Mouse (Mus musculus) embryonic fibroblast, embryonic 13.5 days (primary cell): ENCODE data around the gene Iqcf1. TPM values are rescaled to one million over a fixed set of nuclear protein-coding genes. Genes with fewer than 3 reads are reported as not detected.

Source experiments
- H3K27ac ChIP-seq: 2 replicates; pipeline ENCODE4 v1.5.1; 2012; ENCODE audit warnings: low read length, control low read depth, inconsistent platforms; ENCODE audit not compliant: insufficient read depth
- H3K4me1 ChIP-seq: 2 replicates; pipeline ENCODE4 v1.6.1; 2011; ENCODE audit warnings: low read length; ENCODE audit not compliant: control insufficient read depth, insufficient read depth
- H3K4me3 ChIP-seq: 2 replicates; pipeline ENCODE4 v1.5.1; 2011; ENCODE audit warnings: mild to moderate bottlenecking, control low read depth, low read length; ENCODE audit not compliant: insufficient read depth
- CTCF ChIP-seq: IDR thresholded peaks from 2 replicates; pipeline ENCODE4 v1.5.1; 2011; ENCODE audit warnings: mild to moderate bottlenecking, control low read depth, low read length, moderate library complexity, borderline replicate concordance; ENCODE audit not compliant: insufficient read depth
- POLR2A ChIP-seq: IDR thresholded peaks from 2 replicates; pipeline ENCODE4 v1.6.1; 2011; ENCODE audit warnings: low read depth, mild to moderate bottlenecking, control low read depth, low read length, moderate library complexity
- polyA plus RNA-seq: library from polyadenylated mRNA; stranded (reverse); fragments of >200 nt; gene quantifications from 2 replicates; pipeline ENCODE4 v1.2.4, GENCODE M21; 2011; ENCODE audit warnings: low read depth; ENCODE audit not compliant: missing spikeins, insufficient read length

The Iqcf1 gene
- not detected in 2 replicates for polyA plus RNA-seq

- no peaks in the 10 kb centered on the region for H3K4me1 ChIP-seq
- H3K4me3 ChIP-seq, result no peak within 1 kb of the TSS
- H3K27ac ChIP-seq, result no peak within 1 kb of the TSS
- TF ChIP-seq CTCF (no peak), POLR2A (no peak)
Measured at GRCm38 (mm10) chr9:106499667-106500066, at the start of gene Iqcf1. Iqcf1 (plus strand) TSS chr9:106499967.

GRCm38 (mm10) chr9:106450661-106451060, 49.1 kb upstream of the Iqcf1 start:
- TF ChIP-seq CTCF (no peak), POLR2A (no peak)
- H3K27ac ChIP-seq, result no peak overlapping the region
- H3K4me3 ChIP-seq, result no peak overlapping the region
- H3K4me1 ChIP-seq, result peaks cover 23% of the 10 kb centered on the region

GRCm38 (mm10) chr9:106451298-106451697, 48.5 kb upstream of the Iqcf1 start:
- no peak for TF ChIP-seq CTCF
- no peak for TF ChIP-seq POLR2A
- peaks cover 23% of the 10 kb centered on the region for H3K4me1 ChIP-seq

GRCm38 (mm10) chr9:106451899-106452298, 47.9 kb upstream of the Iqcf1 start:
- Histone ChIP-seq H3K4me1 (peaks cover 23% of the 10 kb centered on the region), H3K27ac (no peak overlapping the region), H3K4me3 (no peak overlapping the region)
- no peak for TF ChIP-seq CTCF
- no peak for TF ChIP-seq POLR2A

More at GRCm38 (mm10) chr9:106451298-106451697, 48.5 kb upstream of the Iqcf1 start:
- no peak overlapping the region for H3K27ac ChIP-seq
- no peak overlapping the region for H3K4me3 ChIP-seq

GRCm38 (mm10) chr9:106452351-106452750, 47.4 kb upstream of the Iqcf1 start:
- H3K4me1 ChIP-seq, result peaks cover 23% of the 10 kb centered on the region
- H3K27ac ChIP-seq, result no peak overlapping the region
- TF ChIP-seq CTCF (no peak), POLR2A (no peak)
- no peak overlapping the region for H3K4me3 ChIP-seq

GRCm38 (mm10) chr9:106452821-106453220, 46.9 kb upstream of the Iqcf1 start:
- no peak for TF ChIP-seq CTCF
- Histone ChIP-seq H3K4me3 (peak overlapping the region; percentile 45; the same call in 1 of the 2 replicates), H3K4me1 (peaks cover 23% of the 10 kb centered on the region), H3K27ac (no peak overlapping the region)

GRCm38 (mm10) chr9:106453271-106454070, 46.3 kb upstream of the Iqcf1 start, which contains the start of gene Pcbp4:
Pcbp4 (plus strand) TSS chr9:106453291.
- Histone ChIP-seq H3K4me1 (peaks cover 18% of the 10 kb centered on the region), H3K4me3 (peak within 1 kb of the TSS; percentile 80), H3K27ac (peak within 1 kb of the TSS; percentile 79)
- peak; percentile 52 for TF ChIP-seq POLR2A
- TF ChIP-seq CTCF, result no peak

- peak overlapping the region; percentile 62 for H3K27ac ChIP-seq
- peak; percentile 60 for TF ChIP-seq POLR2A
- no peak for TF ChIP-seq CTCF
- H3K4me1 ChIP-seq, result peaks cover 18% of the 10 kb centered on the region
Measured at GRCm38 (mm10) chr9:106454071-106454761, 45.6 kb upstream of the Iqcf1 start.

GRCm38 (mm10) chr9:106454888-106455681, 44.7 kb upstream of the Iqcf1 start:
- TF ChIP-seq POLR2A (peak; percentile 53), CTCF (no peak)
- peaks cover 18% of the 10 kb centered on the region for H3K4me1 ChIP-seq
- peak overlapping the region; percentile 80 for H3K4me3 ChIP-seq
- H3K27ac ChIP-seq, result peak overlapping the region; percentile 62

More at GRCm38 (mm10) chr9:106454071-106454761, 45.6 kb upstream of the Iqcf1 start:
- peak overlapping the region; percentile 80 for H3K4me3 ChIP-seq
